Mouse (Mus musculus) testis, adult 2 months (tissue): ENCODE results near the gene Churc1.

Source experiments
- CTCF ChIP-seq: fragments of 200-500 bp; IDR thresholded peaks from 2 replicates; pipeline ENCODE4 v1.5.1; 2012; ENCODE audit warnings: low read depth, mild to moderate bottlenecking, inconsistent platforms, low read length, moderate library complexity; ENCODE audit not compliant: control insufficient read depth, insufficient read depth, insufficient replicate concordance
- POLR2A ChIP-seq: fragments of 200-500 bp; IDR thresholded peaks from 2 replicates; pipeline ENCODE4 v1.6.1; 2012; ENCODE audit warnings: low read depth, mild to moderate bottlenecking, inconsistent platforms, low read length, moderate library complexity; ENCODE audit not compliant: control insufficient read depth

DNA sequence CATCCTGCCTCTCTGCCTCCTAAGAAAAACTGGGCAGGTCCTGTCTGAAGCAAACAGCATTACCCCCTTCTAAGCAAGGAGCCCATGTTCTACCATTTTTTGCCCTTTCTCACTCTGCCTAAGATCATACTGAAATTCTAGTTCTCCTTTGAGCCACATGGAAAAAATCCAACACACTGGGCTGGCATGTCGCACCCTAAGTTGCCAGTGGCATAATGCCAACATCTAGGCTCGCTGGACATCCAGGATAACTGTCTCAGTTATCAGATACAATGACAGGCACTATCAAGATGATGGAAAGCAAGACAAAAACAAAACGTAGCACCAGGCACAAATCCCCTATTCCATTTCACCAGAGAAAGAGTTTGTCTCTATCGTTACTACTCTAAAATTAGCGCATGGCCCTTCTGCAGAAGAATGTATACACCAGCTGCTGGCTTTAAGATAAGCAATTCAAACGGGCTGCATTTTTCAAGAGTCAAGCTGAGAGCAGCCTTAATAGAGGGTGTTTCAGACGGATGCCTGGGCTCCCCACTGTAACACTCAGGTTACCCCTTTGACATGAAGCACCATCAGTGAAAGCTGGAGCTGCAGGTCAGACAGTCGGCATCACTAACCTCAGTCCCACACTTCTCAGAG is 25.2 kb downstream of the Churc1 start:
- TF ChIP-seq CTCF (no peak), POLR2A (no peak)
